In the genomic region with DNA sequence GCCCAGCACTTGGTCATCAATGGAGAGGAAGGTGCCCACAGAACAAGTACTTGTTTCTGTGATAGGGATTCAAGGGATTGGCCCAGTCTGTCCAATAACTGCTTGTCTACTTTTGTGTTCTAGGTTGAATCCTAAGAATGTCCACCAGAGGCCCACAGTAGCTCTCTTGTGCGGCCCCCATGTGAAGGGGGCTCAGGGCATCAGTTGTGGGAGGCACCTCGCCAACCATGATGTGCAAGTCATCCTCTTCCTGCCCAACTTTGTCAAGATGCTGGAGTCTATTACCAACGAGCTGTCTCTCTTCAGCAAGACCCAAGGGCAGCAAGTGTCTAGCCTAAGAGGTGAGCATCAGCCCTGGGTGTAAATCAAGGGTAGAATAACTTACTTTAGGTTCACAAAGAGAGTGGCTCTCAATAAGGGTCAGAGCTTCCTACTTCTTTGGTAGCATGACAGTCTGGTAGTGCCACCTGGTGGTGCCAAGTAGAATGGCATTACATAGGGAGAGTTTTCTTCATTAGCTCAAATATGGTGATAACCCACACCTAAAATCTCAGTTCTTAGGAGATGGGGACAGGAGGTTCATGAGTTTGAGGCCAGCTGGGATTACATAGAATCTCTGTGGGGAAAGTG, we compare ENCODE assay signal across 7 mouse cellular contexts. TPM values are rescaled to one million over a fixed set of nuclear protein-coding genes. Genes with fewer than 3 reads are reported as not detected.
A peak's percentile ranks its signal among the peaks of the same experiment; 100 is the strongest.
DNase-seq lines count a peak whose midpoint lies in the region; ATAC-seq and TF ChIP-seq lines count a peak whose summit lies in the region.

No protein-coding gene starts in this region.

- H3K4me1 ChIP-seq in kidney, embryonic 16.5 days (ENCODE audit: insufficient read depth, low read length), result no peaks in the 10 kb centered on the region
- H3K4me1 ChIP-seq in ES-E14 (ENCODE audit: control insufficient read depth in 2 of 2, insufficient read depth in 2 of 2, low read length in 2 of 2, poor library complexity in 1 of 2), result no peaks in the 10 kb centered on the region
- H3K4me1 ChIP-seq in lung, embryonic 14.5 days (ENCODE audit: insufficient read depth), result no peaks in the 10 kb centered on the region

- H3K36me3 ChIP-seq in kidney, embryonic 16.5 days (ENCODE audit: insufficient read depth, low read length), result peaks cover 44% of the 10 kb centered on the region
- peaks cover 43% of the 10 kb centered on the region for H3K36me3 ChIP-seq in ES-E14 (ENCODE audit: control insufficient read depth, insufficient read depth, low read length, poor library complexity, severe bottlenecking)
- H3K36me3 ChIP-seq in lung, embryonic 14.5 days (ENCODE audit: insufficient read depth), result peaks cover 86% of the 10 kb centered on the region

- in situ Hi-C loops in ES-E14 (cut with MboI; ENCODE audit: low sequenced_read_pairs in 2 of 2, unreplicated experiment in 2 of 2), result no loop called here

- DNase-seq in kidney, adult 18-20 months, result peak; percentile 62
- DNase-seq in ES-E14 (ENCODE audit: low read depth, low spot score), result peak; percentile 38
- peak; percentile 32 for DNase-seq in brain, embryonic 18.5 days (ENCODE audit: low read depth, low spot score)
- DNase-seq in lung, embryonic 14.5 days, result peak; percentile 78
- peak; percentile 69 for DNase-seq in thymus, postnatal 4 days

- H3K4me2 ChIP-seq in kidney, embryonic 16.5 days (replicated peaks; ENCODE audit: low read depth, low read length), result no peak overlapping the region
- H3K4me2 ChIP-seq in lung, embryonic 14.5 days, result no peak overlapping the region

- TF ChIP-seq CTCF in lung, embryonic 14.5 days (IDR thresholded peaks at IDR 0.05; ENCODE audit: low read depth), result peak; percentile 87

- H3K27ac ChIP-seq in kidney, embryonic 16.5 days (ENCODE audit: low read length), result no peak overlapping the region
- no peak overlapping the region for H3K27ac ChIP-seq in ES-E14 (ENCODE audit: insufficient read depth, low read depth, low read length, poor library complexity, severe bottlenecking)
- no peak overlapping the region for H3K27ac ChIP-seq in lung, embryonic 14.5 days (ENCODE audit: low read depth)

- no peak overlapping the region for H3K4me3 ChIP-seq in kidney, embryonic 16.5 days (ENCODE audit: low read length)
- H3K4me3 ChIP-seq in ES-E14 (ENCODE audit: insufficient read depth in 1 of 2, low read depth in 1 of 2, low read length in 2 of 2, poor library complexity in 1 of 2, severe bottlenecking in 1 of 2), result no peak overlapping the region
- H3K4me3 ChIP-seq in lung, embryonic 14.5 days (ENCODE audit: low read depth, low read length), result no peak overlapping the region

- H3K9me3 ChIP-seq in kidney, embryonic 16.5 days (ENCODE audit: low read length), result no peaks in the 10 kb centered on the region
- H3K9me3 ChIP-seq in ES-E14 (ENCODE audit: control insufficient read depth, insufficient read depth, low read depth, low read length), result no peaks in the 10 kb centered on the region
- no peaks in the 10 kb centered on the region for H3K9me3 ChIP-seq in lung, embryonic 14.5 days (ENCODE audit: low read depth, low read length)

- 64% methylated on average over 3 of the region's 3 CpGs for WGBS in kidney, embryonic 16.5 days
- 68% methylated on average over 3 of the region's 3 CpGs for WGBS in lung, embryonic 14.5 days

- no peaks in the 10 kb centered on the region for H3K27me3 ChIP-seq in kidney, embryonic 16.5 days (ENCODE audit: insufficient read depth, low read length)
- no peaks in the 10 kb centered on the region for H3K27me3 ChIP-seq in lung, embryonic 14.5 days (ENCODE audit: insufficient read depth, low read length)

- no peak overlapping the region for H3K9ac ChIP-seq in kidney, embryonic 16.5 days (replicated peaks; ENCODE audit: low read length)
- H3K9ac ChIP-seq in ES-E14 (ENCODE audit: insufficient read depth, low read depth, low read length, poor library complexity, severe bottlenecking), result no peak overlapping the region
- H3K9ac ChIP-seq in lung, embryonic 14.5 days, result no peak overlapping the region

- no peak for ATAC-seq in kidney, embryonic 16.5 days (ENCODE audit: low FRiP score, low TSS enrichment)
- peak; percentile 78 for ATAC-seq in granulocyte monocyte progenitor cell, adult 5-6 weeks (replicated peaks; ENCODE audit: poor library complexity, severe bottlenecking)
- ATAC-seq in lung, embryonic 14.5 days (ENCODE audit: insufficient read depth), result no peak

TF ChIP-seq in ES-E14, 5 proteins besides CTCF, POLR2A, EP300 and RAD21:
- TF ChIP-seq ZC3H11A (IDR thresholded peaks at IDR 0.05; ENCODE audit: borderline replicate concordance, low read depth, low read length), result peak; percentile 48; the same call in 1 of the 2 replicates
- no peak for TF ChIP-seq HCFC1 (IDR thresholded peaks at IDR 0.05; ENCODE audit: borderline replicate concordance, insufficient read depth, low read length)

RNA-seq across cellular contexts. Expression of gene Clk3, which starts 21.1 kb away (rescaled TPM):
- 82.0 and 90.0 TPM in 2 replicates for polyA plus RNA-seq in kidney, embryonic 16.5 days (2015; fragmentation: Nextera tagmentation; extraction: Ambion mirVana)
- 38.3 and 41.5 TPM in 2 replicates for total RNA-seq in ES-E14 (2012; rRNA removed)
- total RNA-seq in granulocyte monocyte progenitor cell, adult 5-6 weeks (2014; fragmentation: Nextera tagmentation), result 44.0 and 48.0 TPM in 2 replicates
- total RNA-seq in granulocyte monocyte progenitor cell, adult 5-6 weeks (2017), result 36.8 and 49.9 TPM in 2 replicates
- 58.1 and 72.7 TPM in 2 replicates for polyA plus RNA-seq in lung, embryonic 14.5 days (2014; fragmentation: Nextera tagmentation; extraction: Ambion mirVana)

RNA-seq across cellular contexts. Expression of gene Edc3, which starts 36.2 kb away (rescaled TPM):
- polyA plus RNA-seq in kidney, embryonic 16.5 days (2015; fragmentation: Nextera tagmentation; extraction: Ambion mirVana), result 39.2 and 41.2 TPM in 2 replicates
- 10.2 TPM in 2 replicates for total RNA-seq in ES-E14 (2012; rRNA removed)
- total RNA-seq in granulocyte monocyte progenitor cell, adult 5-6 weeks (2014; fragmentation: Nextera tagmentation), result 14.6 and 20.3 TPM in 2 replicates
- 3.5 and 4.3 TPM in 2 replicates for total RNA-seq in granulocyte monocyte progenitor cell, adult 5-6 weeks (2017)
- 24.0 and 24.9 TPM in 2 replicates for polyA plus RNA-seq in lung, embryonic 14.5 days (2014; fragmentation: Nextera tagmentation; extraction: Ambion mirVana)

RNA-seq across cellular contexts. Expression of gene Cyp1a1, which starts 56.8 kb away (rescaled TPM):
- 0.23 and 0.25 TPM in 2 replicates for polyA plus RNA-seq in kidney, embryonic 16.5 days (2015; fragmentation: Nextera tagmentation; extraction: Ambion mirVana)
- total RNA-seq in ES-E14 (2012; rRNA removed), result 0.74 and 1.0 TPM in 2 replicates
- total RNA-seq in granulocyte monocyte progenitor cell, adult 5-6 weeks (2014; fragmentation: Nextera tagmentation), result not detected in 2 replicates
- not detected in 2 replicates for total RNA-seq in granulocyte monocyte progenitor cell, adult 5-6 weeks (2017)
- not detected in 2 replicates for polyA plus RNA-seq in lung, embryonic 14.5 days (2014; fragmentation: Nextera tagmentation; extraction: Ambion mirVana)
